30 mouse cellular contexts compared by ENCODE assay signal in genomic region chr5:67235462-67235861, GRCm38 (mm10).
"Had no signal": no experiment of that assay in that cellular context is flagged by ENCODE, and none has a peak within 500 bp of the region (broad histone marks: within the 10 kb centered on the region; RNA-seq: fewer than 3 reads in every experiment).

No protein-coding gene starts in this region.

- H3K9me3 ChIP-seq: limb, embryonic 10.5 days; limb, embryonic 12.5 days; limb, embryonic 13.5 days; limb, embryonic 15.5 days; liver, embryonic 12.5 days; liver, embryonic 13.5 days; liver, embryonic 15.5 days; lung, embryonic 15.5 days; midbrain, embryonic 10.5 days; midbrain, embryonic 12.5 days; midbrain, embryonic 13.5 days; neural tube, embryonic 12.5 days had no signal

- H3K27ac ChIP-seq: limb, embryonic 10.5 days; limb, embryonic 12.5 days; limb, embryonic 13.5 days; limb, embryonic 15.5 days; liver, embryonic 12.5 days; liver, embryonic 13.5 days; liver, embryonic 14.5 days; liver, embryonic 15.5 days; lung, embryonic 15.5 days; macrophage; midbrain, embryonic 10.5 days; midbrain, embryonic 12.5 days; midbrain, embryonic 13.5 days; neural tube, embryonic 12.5 days had no signal

- H3K4me3 ChIP-seq: limb, embryonic 10.5 days; limb, embryonic 12.5 days; limb, embryonic 13.5 days; limb, embryonic 15.5 days; liver, embryonic 12.5 days; liver, embryonic 13.5 days; liver, embryonic 15.5 days; lung, embryonic 15.5 days; megakaryocyte, embryonic 14.5 days; midbrain, embryonic 10.5 days; midbrain, embryonic 12.5 days; midbrain, embryonic 13.5 days; myocyte; neural tube, embryonic 12.5 days had no signal

- DNase-seq: left cerebral cortex, postnatal 4 days; liver; liver, embryonic 13.5 days; liver, postnatal 0 days; lung, adult 18-20 months; lung, adult 2 months; lung, embryonic 14.5 days; lung, postnatal 10 days; lung, postnatal 14 days; lung, postnatal 36 days; lung, postnatal 4 days; midbrain, embryonic 14.5 days had no signal

- ATAC-seq: liver, embryonic 12.5 days; liver, postnatal 0 days; lung, postnatal 0 days; midbrain, embryonic 13.5 days; midbrain, embryonic 16.5 days had no signal

- H3K36me3 ChIP-seq: limb, embryonic 10.5 days; limb, embryonic 12.5 days; limb, embryonic 13.5 days; limb, embryonic 15.5 days; liver, embryonic 12.5 days; liver, embryonic 13.5 days; liver, embryonic 15.5 days; lung, embryonic 15.5 days; midbrain, embryonic 10.5 days; midbrain, embryonic 12.5 days; midbrain, embryonic 13.5 days; neural tube, embryonic 12.5 days had no signal

- H3K4me2 ChIP-seq: limb, embryonic 12.5 days; limb, embryonic 13.5 days; limb, embryonic 15.5 days; liver, embryonic 11.5 days; liver, embryonic 12.5 days; liver, embryonic 13.5 days; liver, embryonic 15.5 days; lung, embryonic 14.5 days; lung, embryonic 15.5 days; midbrain, embryonic 12.5 days; midbrain, embryonic 13.5 days; neural tube, embryonic 12.5 days had no signal

- H3K9ac ChIP-seq: limb, embryonic 12.5 days; limb, embryonic 13.5 days; limb, embryonic 15.5 days; liver, embryonic 12.5 days; liver, embryonic 13.5 days; liver, embryonic 14.5 days; liver, embryonic 15.5 days; liver, postnatal 0 days; lung, embryonic 14.5 days; lung, embryonic 15.5 days; midbrain, embryonic 12.5 days; midbrain, embryonic 13.5 days; neural tube, embryonic 12.5 days had no signal
